Comparison of ENCODE assay signal across 19 mouse cellular contexts in the genomic region with DNA sequence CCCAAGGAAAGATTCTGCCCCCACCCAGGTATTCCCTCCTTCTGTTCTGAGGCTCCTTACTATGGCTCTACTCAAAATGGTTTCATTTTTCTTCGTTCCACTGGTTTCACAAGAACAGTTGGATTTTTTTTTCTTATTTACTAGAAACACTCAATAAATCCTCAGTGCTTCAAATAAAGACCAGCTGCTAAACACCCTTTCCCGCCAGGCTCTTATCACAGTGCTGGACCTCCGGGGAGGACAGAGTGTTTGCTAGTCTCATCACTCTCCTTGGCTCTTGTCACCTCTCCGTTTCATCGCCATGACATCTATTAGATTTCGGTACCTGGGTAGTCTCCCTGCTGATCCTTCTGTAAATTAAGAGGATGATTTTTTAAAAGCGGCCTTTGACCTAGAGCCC.
DNase-seq lines count a peak whose midpoint lies in the region; ATAC-seq and TF ChIP-seq lines count a peak whose summit lies in the region.
"Had no signal": no experiment of that assay in that cellular context is flagged by ENCODE, and none has a peak within 500 bp of the region (broad histone marks: within the 10 kb centered on the region; RNA-seq: fewer than 3 reads in every experiment).

No protein-coding gene starts in this region.

- H3K4me1 ChIP-seq in kidney, postnatal 0 days (replicated peaks; ENCODE audit: insufficient read depth, low read length) = no peaks in the 10 kb centered on the region
- H3K4me1 ChIP-seq in kidney, embryonic 14.5 days (ENCODE audit: control insufficient read depth, insufficient read depth, low read length) = no peaks in the 10 kb centered on the region
- peaks cover 4% of the 10 kb centered on the region; the same call in 1 of the 2 replicates for H3K4me1 ChIP-seq in lung, embryonic 14.5 days (ENCODE audit: insufficient read depth)
- no peaks in the 10 kb centered on the region; the same call in 1 of the 2 replicates for H3K4me1 ChIP-seq in lung, adult 2 months (ENCODE audit: control insufficient read depth, insufficient read depth, low read length)
- H3K4me1 ChIP-seq: embryonic facial prominence, embryonic 12.5 days; forebrain, embryonic 15.5 days; heart, embryonic 10.5 days had no signal

- TF ChIP-seq POLR2A in lung, adult 2 months (IDR thresholded peaks at IDR 0.05; ENCODE audit: borderline replicate concordance, extremely low read depth, low read depth, low read length) = no peak

- no peaks in the 10 kb centered on the region for H3K36me3 ChIP-seq in kidney, postnatal 0 days (ENCODE audit: insufficient read depth, low read length)
- H3K36me3 ChIP-seq in kidney, embryonic 14.5 days (ENCODE audit: control insufficient read depth, insufficient read depth, low read length) = no peaks in the 10 kb centered on the region
- H3K36me3 ChIP-seq in lung, embryonic 14.5 days (ENCODE audit: insufficient read depth) = no peaks in the 10 kb centered on the region
- H3K36me3 ChIP-seq: embryonic facial prominence, embryonic 12.5 days; forebrain, embryonic 15.5 days; G1E; heart, embryonic 10.5 days; hindbrain, embryonic 15.5 days had no signal

- no peaks in the 10 kb centered on the region for H3K9me3 ChIP-seq in kidney, postnatal 0 days (replicated peaks; ENCODE audit: low read length)
- H3K9me3 ChIP-seq in kidney, embryonic 14.5 days (ENCODE audit: control insufficient read depth, low read length) = no peaks in the 10 kb centered on the region
- H3K9me3 ChIP-seq in lung, embryonic 14.5 days (ENCODE audit: low read depth, low read length) = no peaks in the 10 kb centered on the region
- H3K9me3 ChIP-seq: embryonic facial prominence, embryonic 12.5 days; forebrain, embryonic 15.5 days; heart, embryonic 10.5 days; hindbrain, embryonic 15.5 days had no signal

- TF ChIP-seq CTCF in kidney, postnatal 0 days (IDR thresholded peaks at IDR 0.05; ENCODE audit: low read depth) = no peak
- no peak for TF ChIP-seq CTCF in lung, embryonic 14.5 days (IDR thresholded peaks at IDR 0.05; ENCODE audit: low read depth)
- TF ChIP-seq CTCF in lung, adult 2 months (IDR thresholded peaks at IDR 0.05; ENCODE audit: insufficient read depth, low read length) = no peak

- no peak overlapping the region for H3K9ac ChIP-seq in kidney, postnatal 0 days (ENCODE audit: low read depth, low read length)
- H3K9ac ChIP-seq in kidney, embryonic 14.5 days (ENCODE audit: low read depth, low read length) = no peak overlapping the region
- H3K9ac ChIP-seq in lung, embryonic 14.5 days = no peak overlapping the region
- H3K9ac ChIP-seq: embryonic facial prominence, embryonic 12.5 days; forebrain, embryonic 15.5 days; hindbrain, embryonic 15.5 days had no signal

- DNase-seq in kidney, postnatal 0 days (ENCODE audit: low spot score) = peak; percentile 67
- peak; percentile 78 for DNase-seq in lung, embryonic 14.5 days
- no peak for DNase-seq in lung, adult 2 months
- peak; percentile 16 for DNase-seq in lung, postnatal 10 days
- DNase-seq in lung, postnatal 25 days (ENCODE audit: low spot score) = no peak
- no peak for DNase-seq in cerebellum, adult 18-20 months
- DNase-seq: adrenal gland, adult 8-10 months; adrenal gland, postnatal 36 days; cerebellum, adult 11 months; cerebellum, adult 9-10 months; gastrocnemius, postnatal 36 days; heart, adult 18-20 months; heart, postnatal 14 days had no signal

- ATAC-seq in kidney, postnatal 0 days (replicated peaks; ENCODE audit: low FRiP score, low read depth) = no peak
- ATAC-seq in kidney, embryonic 14.5 days (ENCODE audit: low FRiP score, low TSS enrichment) = no peak
- ATAC-seq in lung, embryonic 14.5 days (ENCODE audit: insufficient read depth) = peak; percentile 77; the same call in 1 of the 2 replicates
- ATAC-seq: forebrain, embryonic 15.5 days had no signal

- WGBS in kidney, postnatal 0 days = 35% methylated on average over 7 of the region's 7 CpGs
- 49% methylated on average over 7 of the region's 7 CpGs for WGBS in kidney, embryonic 14.5 days
- WGBS in lung, embryonic 14.5 days = 10% methylated on average over 7 of the region's 7 CpGs
- 26% methylated on average over 7 of the region's 7 CpGs for WGBS in lung, adult 2 months

- H3K4me2 ChIP-seq in kidney, postnatal 0 days (ENCODE audit: low read length) = no peak overlapping the region
- no peak overlapping the region for H3K4me2 ChIP-seq in kidney, embryonic 14.5 days (replicated peaks; ENCODE audit: low read depth, low read length)
- H3K4me2 ChIP-seq in lung, embryonic 14.5 days = peak overlapping the region; percentile 20; the same call in 1 of the 2 replicates
- H3K4me2 ChIP-seq: embryonic facial prominence, embryonic 12.5 days; forebrain, embryonic 15.5 days; hindbrain, embryonic 15.5 days had no signal

- H3K4me3 ChIP-seq in kidney, postnatal 0 days (replicated peaks; ENCODE audit: low read depth, low read length) = no peak overlapping the region
- H3K4me3 ChIP-seq in kidney, embryonic 14.5 days (ENCODE audit: low read length) = no peak overlapping the region
- no peak overlapping the region for H3K4me3 ChIP-seq in lung, embryonic 14.5 days (ENCODE audit: low read depth, low read length)
- no peak overlapping the region for H3K4me3 ChIP-seq in lung, adult 2 months (replicated peaks; ENCODE audit: extremely low read depth, low read depth, low read length)
- H3K4me3 ChIP-seq: embryonic facial prominence, embryonic 12.5 days; forebrain, embryonic 15.5 days; heart, embryonic 10.5 days; hindbrain, embryonic 15.5 days had no signal

- no peaks in the 10 kb centered on the region for H3K27me3 ChIP-seq in kidney, postnatal 0 days (ENCODE audit: insufficient read depth, low read length)
- H3K27me3 ChIP-seq in kidney, embryonic 14.5 days (ENCODE audit: control insufficient read depth, insufficient read depth, low read length) = no peaks in the 10 kb centered on the region
- 0 out of 2 replicates have a peak, but pooled peaks cover 4% of the 10 kb centered on the region for H3K27me3 ChIP-seq in lung, embryonic 14.5 days (ENCODE audit: insufficient read depth, low read length)
- H3K27me3 ChIP-seq: embryonic facial prominence, embryonic 12.5 days; forebrain, embryonic 15.5 days; hindbrain, embryonic 15.5 days had no signal

- H3K27ac ChIP-seq in kidney, postnatal 0 days = no peak overlapping the region
- no peak overlapping the region for H3K27ac ChIP-seq in kidney, embryonic 14.5 days (ENCODE audit: low read depth, low read length)
- no peak overlapping the region for H3K27ac ChIP-seq in lung, embryonic 14.5 days (ENCODE audit: low read depth)
- H3K27ac ChIP-seq: embryonic facial prominence, embryonic 12.5 days; forebrain, embryonic 15.5 days; heart, embryonic 10.5 days; hindbrain, embryonic 15.5 days had no signal

Comparison
In these comparisons a context has a peak if more than half of its experiments do, and no peak if none do; other contexts are left out.
1. DNase-seq: peak in kidney, postnatal 0 days (single experiment), lung, embryonic 14.5 days (single experiment) and lung, postnatal 10 days (single experiment); none in lung, adult 2 months (single experiment), lung, postnatal 25 days (single experiment) and cerebellum, adult 18-20 months (0 of 2).